Mouse (Mus musculus) C2C12 (cell line): ENCODE results near the gene Akr1d1. TPM values are rescaled to one million over a fixed set of nuclear protein-coding genes. Genes with fewer than 3 reads are reported as not detected.

Experiments
- H3K27me3 ChIP-seq: one replicate; pipeline ENCODE4 v1.6.1; 2011; ENCODE audit not compliant: control insufficient read depth, insufficient read depth, insufficient read length
- H3K36me3 ChIP-seq: one replicate; pipeline ENCODE4 v1.6.1; 2011; ENCODE audit not compliant: control insufficient read depth, insufficient read depth
- H3K4me3 ChIP-seq: one replicate; pipeline ENCODE4 v1.5.1; 2011; ENCODE audit warnings: mild to moderate bottlenecking, control low read depth; ENCODE audit not compliant: poor library complexity, insufficient read depth, severe bottlenecking
- H3K79me2 ChIP-seq: one replicate; pipeline ENCODE4 v1.6.1; 2011; ENCODE audit not compliant: control insufficient read depth, insufficient read depth
- H3K79me3 ChIP-seq: one replicate; pipeline ENCODE4 v1.6.1; 2011; ENCODE audit warnings: low read depth, control low read depth
- H3ac ChIP-seq: one replicate; pipeline ENCODE3; 2011; ENCODE audit warnings: low read depth; ENCODE audit not compliant: control insufficient read depth, insufficient read length
- CEBPB ChIP-seq: IDR thresholded peaks from one replicate; pipeline ENCODE4 v1.6.1; 2011; ENCODE audit warnings: low read depth, mild to moderate bottlenecking, control low read depth, moderate library complexity
- CTCF ChIP-seq: IDR thresholded peaks from one replicate; pipeline ENCODE4 v1.5.1; 2011; ENCODE audit not compliant: control insufficient read depth, insufficient read depth, insufficient read length
- FOSL1 ChIP-seq: IDR thresholded peaks from one replicate; pipeline ENCODE4 v1.8.0; 2011; ENCODE audit warnings: mild to moderate bottlenecking, low read length; ENCODE audit not compliant: poor library complexity, insufficient read depth, severe bottlenecking
- MAX ChIP-seq: IDR thresholded peaks from one replicate; pipeline ENCODE4 v1.6.1; 2011; ENCODE audit warnings: mild to moderate bottlenecking, control low read depth
- MYOD1 ChIP-seq: IDR thresholded peaks from one replicate; pipeline ENCODE4 v1.6.1; 2011; ENCODE audit warnings: low read depth; ENCODE audit not compliant: control insufficient read depth, insufficient read length
- MYOG ChIP-seq: IDR thresholded peaks from one replicate; pipeline ENCODE4 v1.6.1; 2011; ENCODE audit not compliant: control insufficient read depth, insufficient read length; ENCODE audit errors: extremely low read depth
- USF1 ChIP-seq: IDR thresholded peaks from one replicate; pipeline ENCODE4 v1.6.1; 2011; ENCODE audit warnings: low read depth, mild to moderate bottlenecking, control low read depth, moderate library complexity
- polyA plus RNA-seq: library from polyadenylated mRNA; unstranded; fragments of >200 nt; fragmentation: generic; extraction: Trizol; gene quantifications from one replicate; pipeline ENCODE4 v1.2.1, GENCODE M21; 2012; ENCODE audit warnings: missing spikeins

The Akr1d1 gene
- polyA plus RNA-seq, 1 experiment, result not detected

GRCm38 (mm10) chr6:37598033-37598432 lies 68.1 kb downstream of the Akr1d1 start:
- Histone ChIP-seq H3K27me3 (no peaks in the 10 kb centered on the region), H3ac (no peak overlapping the region), H3K79me2 (no peaks in the 10 kb centered on the region), H3K4me3 (no peak overlapping the region), H3K79me3 (no peaks in the 10 kb centered on the region), H3K36me3 (no peaks in the 10 kb centered on the region)
- no peak for TF ChIP-seq MAX
- TF ChIP-seq CEBPB, result peak; percentile 46
- no peak for TF ChIP-seq MYOG

GRCm38 (mm10) chr6:37600976-37601498 lies 71.1 kb downstream of the Akr1d1 start:
- Histone ChIP-seq H3K79me2 (no peaks in the 10 kb centered on the region), H3ac (no peak overlapping the region), H3K27me3 (no peaks in the 10 kb centered on the region), H3K79me3 (no peaks in the 10 kb centered on the region), H3K36me3 (no peaks in the 10 kb centered on the region), H3K4me3 (no peak overlapping the region)
- no peak for TF ChIP-seq CTCF

- no peaks in the 10 kb centered on the region for H3K36me3 ChIP-seq
- no peak overlapping the region for H3ac ChIP-seq
- no peak for TF ChIP-seq CTCF
- no peak for TF ChIP-seq MYOD1
- no peak for TF ChIP-seq MYOG
- TF ChIP-seq USF1, result no peak
- no peak overlapping the region for H3K4me3 ChIP-seq
- no peaks in the 10 kb centered on the region for H3K79me3 ChIP-seq
- no peaks in the 10 kb centered on the region for H3K27me3 ChIP-seq
- H3K79me2 ChIP-seq, result no peaks in the 10 kb centered on the region
Observed at GRCm38 (mm10) chr6:37602857-37603765, 73.1 kb downstream of the Akr1d1 start.

- H3K27me3 ChIP-seq, result no peaks in the 10 kb centered on the region
- H3K36me3 ChIP-seq, result no peaks in the 10 kb centered on the region
- no peaks in the 10 kb centered on the region for H3K79me2 ChIP-seq
- H3K79me3 ChIP-seq, result no peaks in the 10 kb centered on the region
- no peak overlapping the region for H3K4me3 ChIP-seq
- no peak for TF ChIP-seq CEBPB
- no peak for TF ChIP-seq FOSL1
- TF ChIP-seq MAX, result no peak
- no peak for TF ChIP-seq MYOD1
- no peak overlapping the region for H3ac ChIP-seq
Observed at GRCm38 (mm10) chr6:37604178-37604883, 74.4 kb downstream of the Akr1d1 start.

GRCm38 (mm10) chr6:37604884-37605269 lies 74.9 kb downstream of the Akr1d1 start:
- Histone ChIP-seq H3ac (no peak overlapping the region), H3K36me3 (no peaks in the 10 kb centered on the region), H3K79me2 (no peaks in the 10 kb centered on the region), H3K27me3 (no peaks in the 10 kb centered on the region), H3K79me3 (no peaks in the 10 kb centered on the region), H3K4me3 (no peak overlapping the region)
- no peak for TF ChIP-seq MYOD1
- no peak for TF ChIP-seq CTCF
- TF ChIP-seq MAX, result no peak
- TF ChIP-seq MYOG, result no peak
- TF ChIP-seq FOSL1, result no peak
- no peak for TF ChIP-seq USF1
- no peak for TF ChIP-seq CEBPB

- no peaks in the 10 kb centered on the region for H3K79me3 ChIP-seq
- H3K36me3 ChIP-seq, result no peaks in the 10 kb centered on the region
- H3K4me3 ChIP-seq, result no peak overlapping the region
- no peak for TF ChIP-seq CTCF
- no peak for TF ChIP-seq MYOD1
- TF ChIP-seq FOSL1, result no peak
- TF ChIP-seq MAX, result no peak
- TF ChIP-seq CEBPB, result no peak
- TF ChIP-seq USF1, result no peak
- no peak for TF ChIP-seq MYOG
- H3ac ChIP-seq, result no peak overlapping the region
- H3K79me2 ChIP-seq, result no peaks in the 10 kb centered on the region
- no peaks in the 10 kb centered on the region for H3K27me3 ChIP-seq
Observed at GRCm38 (mm10) chr6:37607511-37608289, 77.7 kb downstream of the Akr1d1 start.
